Mouse (Mus musculus): Measurements from ENCODE around the gene Zfp493. TPM values are rescaled to one million over a fixed set of nuclear protein-coding genes. Genes with fewer than 3 reads are reported as not detected.
"Not testable (repeated sequence)": the region's sequence is repeated elsewhere in the genome, so short reads cannot be mapped to it uniquely, and the experiment has no call there.

The Zfp493 gene
- polyA plus RNA-seq, 1 experiment: 2.8 TPM

DNA sequence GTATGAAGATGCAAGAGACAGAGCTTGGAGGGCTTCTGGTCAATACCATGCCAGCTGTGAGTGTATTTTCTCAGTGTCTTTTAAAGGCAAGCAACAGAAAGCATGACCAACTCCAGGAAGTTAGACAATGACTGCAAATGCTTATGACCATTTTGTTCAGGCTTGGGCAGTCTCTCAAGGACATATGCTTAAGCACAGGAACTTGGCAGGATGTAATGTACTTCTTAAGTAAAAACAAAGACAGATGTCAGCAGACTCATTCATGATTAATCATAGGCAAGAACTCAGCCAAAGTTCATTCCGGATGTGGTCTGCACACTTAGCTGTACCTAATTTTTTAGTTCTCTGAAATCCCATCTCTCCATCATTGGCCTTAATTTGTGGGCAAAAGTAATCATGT is 39.1 kb downstream of the Zfp493 start:
- no peak overlapping the region for H3K4me3 ChIP-seq (replicated peaks; ENCODE audit: insufficient read depth, low read depth, low read length)
- WGBS: 81% methylated on average over 1 of the region's 1 CpGs
- no peaks in the 10 kb centered on the region; the same call in 1 of the 2 replicates for H3K27me3 ChIP-seq (ENCODE audit: control insufficient read depth, insufficient read depth, low read length)
- H3K27ac ChIP-seq (ENCODE audit: insufficient read depth, low read length): no peak overlapping the region
- no peaks in the 10 kb centered on the region; the same call in 1 of the 2 replicates for H3K4me1 ChIP-seq (ENCODE audit: control insufficient read depth, insufficient read depth, low read length)
- no peak for DNase-seq
- TF ChIP-seq POLR2A (IDR thresholded peaks at IDR 0.05; ENCODE audit: borderline replicate concordance, insufficient read depth, low read length): no peak
- TF ChIP-seq CTCF (IDR thresholded peaks at IDR 0.05; ENCODE audit: borderline replicate concordance, insufficient read depth, low read depth, low read length): no peak

- H3K4me1 ChIP-seq (ENCODE audit: control insufficient read depth, insufficient read depth, low read length): no peaks in the 10 kb centered on the region
- peak; percentile 75 to 77 for DNase-seq
- peak within 1 kb of the TSS; percentile 73 for H3K4me3 ChIP-seq (replicated peaks; ENCODE audit: insufficient read depth, low read depth, low read length)
- WGBS: 1% methylated on average over 14 of the region's 14 CpGs
- TF ChIP-seq POLR2A (IDR thresholded peaks at IDR 0.05; ENCODE audit: borderline replicate concordance, insufficient read depth, low read length): peak; percentile 27; the same call in 1 of the 2 replicates
- no peak for TF ChIP-seq CTCF (IDR thresholded peaks at IDR 0.05; ENCODE audit: borderline replicate concordance, insufficient read depth, low read depth, low read length)
- no peaks in the 10 kb centered on the region for H3K27me3 ChIP-seq (ENCODE audit: control insufficient read depth, insufficient read depth, low read length)
- H3K27ac ChIP-seq (ENCODE audit: insufficient read depth, low read length): peak within 1 kb of the TSS; percentile 80
These were observed 51.4 kb downstream of the Zfp493 start, which contains the start of gene Gm10037 for GRCm38 (mm10) chr13:67830911-67831336. Gene Gm10037, plus strand, starts transcription at chr13:67831106.

DNA sequence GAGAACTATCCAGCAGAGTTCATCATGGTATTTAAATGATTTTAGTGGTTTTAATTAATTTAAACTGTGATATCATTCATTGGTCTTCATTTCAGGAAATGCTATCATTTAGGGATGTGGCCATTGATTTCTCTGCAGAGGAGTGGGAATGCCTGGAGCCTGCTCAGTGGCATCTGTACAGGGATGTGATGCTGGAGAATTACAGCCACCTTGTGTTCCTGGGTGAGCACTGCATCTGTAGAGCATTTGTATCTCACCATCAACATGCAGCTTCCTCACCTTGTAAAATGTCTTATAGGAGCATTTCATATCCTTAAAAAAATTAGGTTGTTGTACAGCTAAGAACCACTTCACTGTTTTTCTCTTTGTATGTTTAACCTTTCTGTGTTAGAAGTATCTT is 53.6 kb downstream of the Zfp493 start:
- H3K27me3 ChIP-seq (ENCODE audit: control insufficient read depth, insufficient read depth, low read length); DNase-seq; H3K4me1 ChIP-seq (ENCODE audit: control insufficient read depth, insufficient read depth, low read length); H3K27ac ChIP-seq (ENCODE audit: insufficient read depth, low read length); H3K4me3 ChIP-seq (replicated peaks; ENCODE audit: insufficient read depth, low read depth, low read length): not testable (repeated sequence)

Other genes with a start within 250 kb of the Zfp493 start
- 6.8 and 7.0 TPM in 2 replicates for gene Zfp748, start 225.9 kb upstream of the Zfp493 start, polyA plus RNA-seq (2012; rRNA removed)
- gene Zfp729b, start 170.0 kb upstream of the Zfp493 start, polyA plus RNA-seq (2012; rRNA removed): 3.8 TPM in 2 replicates
- gene Gm49345, start 141.9 kb upstream of the Zfp493 start, polyA plus RNA-seq (2012; rRNA removed): not detected in 2 replicates
- gene Zfp729a, start 141.9 kb upstream of the Zfp493 start, polyA plus RNA-seq (2012; rRNA removed): 4.2 and 5.1 TPM in 2 replicates
- gene Zfp738, start 92.6 kb upstream of the Zfp493 start, polyA plus RNA-seq (2012; rRNA removed): 11.5 and 13.5 TPM in 2 replicates
- 4.4 and 4.9 TPM in 2 replicates for gene Zfp65, start 50.5 kb upstream of the Zfp493 start, polyA plus RNA-seq (2012; rRNA removed)
- gene Zfp85, start 24.5 kb upstream of the Zfp493 start, polyA plus RNA-seq (2012; rRNA removed): 4.0 and 5.0 TPM in 2 replicates
- gene Zfp273, start 34.0 kb downstream of the Zfp493 start, polyA plus RNA-seq (2012; rRNA removed): 5.4 and 6.0 TPM in 2 replicates
- 10.4 and 12.3 TPM in 2 replicates for gene Gm10037, start 51.4 kb downstream of the Zfp493 start, polyA plus RNA-seq (2012; rRNA removed)
- not detected in 2 replicates for gene BC048507, start 83.6 kb downstream of the Zfp493 start, polyA plus RNA-seq (2012; rRNA removed)